Mouse (Mus musculus): ENCODE results near the gene Txndc9. TPM values are rescaled to one million over a fixed set of nuclear protein-coding genes. Genes with fewer than 3 reads are reported as not detected.

The Txndc9 gene
- polyA plus RNA-seq (2015; fragmentation: Nextera tagmentation; extraction: Ambion mirVana) = 114 and 121 TPM in 2 replicates

DNA sequence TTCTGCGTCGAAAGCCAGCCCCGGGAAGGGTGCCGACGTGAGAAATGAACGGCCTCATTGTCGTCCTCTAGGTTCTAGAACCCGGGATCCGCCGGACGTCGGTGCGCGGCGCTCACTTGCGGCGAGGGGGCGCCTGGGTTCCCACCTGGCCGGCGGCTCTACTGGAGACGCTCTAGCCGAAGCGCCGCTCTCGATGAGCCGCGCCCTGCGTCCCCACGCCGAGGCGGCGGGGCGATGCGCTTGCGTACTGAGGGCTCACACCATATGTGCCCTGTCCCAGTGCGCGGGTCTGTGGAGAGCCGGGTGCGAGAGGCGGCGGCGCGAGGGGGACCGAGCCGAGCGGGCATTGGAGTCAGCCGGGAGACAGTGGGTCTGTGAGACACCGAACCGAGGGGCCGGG is at the start of gene Txndc9, which contains the start of gene Eif5b:
Txndc9 (minus strand) TSS at position 27 of the 400 bp plus-strand sequence.
Eif5b (plus strand) TSS at position 144 of the 400 bp plus-strand sequence.

DNA sequence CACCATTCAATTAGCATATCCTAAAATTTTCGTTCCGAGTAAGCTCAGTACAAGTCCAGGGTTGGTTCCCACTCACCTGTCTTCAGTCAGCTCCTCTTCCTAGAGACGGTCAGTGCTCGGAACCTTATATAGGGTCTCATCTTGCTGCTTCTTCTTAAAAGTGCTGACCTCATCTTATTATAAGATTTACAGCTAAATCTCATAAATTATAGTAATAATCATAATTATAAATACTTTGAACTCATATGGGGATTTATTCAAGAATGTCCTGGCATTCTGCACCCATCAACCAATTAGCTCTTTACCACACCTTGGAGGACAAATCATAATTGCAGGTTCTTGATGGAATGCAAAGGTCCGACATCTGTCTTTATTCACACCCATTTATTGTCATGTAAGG is 40.0 kb downstream of the Txndc9 start, which contains the start of gene Lyg1:
Lyg1 (minus strand) TSS at position 101 of the 400 bp plus-strand sequence.

Other genes starting within 250 kb of the Txndc9 start
- gene Tsga10, start 131.5 kb downstream of the Txndc9 start, polyA plus RNA-seq (2015; fragmentation: Nextera tagmentation; extraction: Ambion mirVana) = 5.3 and 6.2 TPM in 2 replicates
- 6.8 and 7.2 TPM in 2 replicates for gene Lipt1, start 126.2 kb downstream of the Txndc9 start, polyA plus RNA-seq (2015; fragmentation: Nextera tagmentation; extraction: Ambion mirVana)
- 10.9 and 14.3 TPM in 2 replicates for gene Mitd1, start 107.5 kb downstream of the Txndc9 start, polyA plus RNA-seq (2015; fragmentation: Nextera tagmentation; extraction: Ambion mirVana)
- 306 and 307 TPM in 2 replicates for gene Mrpl30, start 107.4 kb downstream of the Txndc9 start, polyA plus RNA-seq (2015; fragmentation: Nextera tagmentation; extraction: Ambion mirVana)
- gene Lyg2, start 81.4 kb downstream of the Txndc9 start, polyA plus RNA-seq (2015; fragmentation: Nextera tagmentation; extraction: Ambion mirVana) = 0.09 TPM in 1 of 2 replicates, not detected in the other
- gene Lyg1, start 40.1 kb downstream of the Txndc9 start, polyA plus RNA-seq (2015; fragmentation: Nextera tagmentation; extraction: Ambion mirVana) = not detected in 2 replicates
- 18.2 and 19.1 TPM in 2 replicates for gene Eif5b, start 117 bp upstream of the Txndc9 start, polyA plus RNA-seq (2015; fragmentation: Nextera tagmentation; extraction: Ambion mirVana)
- gene Rev1, start 131.9 kb upstream of the Txndc9 start, polyA plus RNA-seq (2015; fragmentation: Nextera tagmentation; extraction: Ambion mirVana) = 24.8 and 28.3 TPM in 2 replicates

All from neural tube, postnatal 0 days (tissue).